Mouse (Mus musculus) forebrain, embryonic 13.5 days (tissue): ENCODE measurements around the gene Lrpap1. TPM values are rescaled to one million over a fixed set of nuclear protein-coding genes. Genes with fewer than 3 reads are reported as not detected.
A peak's percentile ranks its signal among the peaks of the same experiment; 100 is the strongest.

ENCODE experiments used
- ATAC-seq: fragments of 200-750 bp; cut with Nextera tagmentation; 2 replicates; pipeline ENCODE4 v1.8.0; 2017
- H3K27ac ChIP-seq: fragments of 300-500 bp; sonication (generic); 2 replicates; pipeline ENCODE4 v1.5.1; 2015; ENCODE audit warnings: inconsistent platforms, mild to moderate bottlenecking, moderate library complexity
- H3K27me3 ChIP-seq: fragments of 300-500 bp; sonication (generic); 2 replicates; pipeline ENCODE4 v1.6.1; 2015; ENCODE audit warnings: mild to moderate bottlenecking, inconsistent platforms
- H3K36me3 ChIP-seq: fragments of 300-500 bp; sonication (generic); 2 replicates; pipeline ENCODE4 v1.6.1; 2015; ENCODE audit warnings: mild to moderate bottlenecking, inconsistent platforms; ENCODE audit not compliant: poor library complexity, severe bottlenecking
- H3K4me1 ChIP-seq: fragments of 300-500 bp; sonication (generic); 2 replicates; pipeline ENCODE4 v1.6.1; 2015; ENCODE audit warnings: inconsistent platforms
- H3K4me2 ChIP-seq: fragments of 300-500 bp; sonication (generic); 2 replicates; pipeline ENCODE4 v1.6.1; 2015; ENCODE audit warnings: inconsistent platforms, mild to moderate bottlenecking, moderate library complexity
- H3K4me3 ChIP-seq: fragments of 300-500 bp; sonication (generic); 2 replicates; pipeline ENCODE4 v1.5.1; 2015; ENCODE audit warnings: mild to moderate bottlenecking, inconsistent platforms
- H3K9ac ChIP-seq: fragments of 300-500 bp; sonication (generic); 2 replicates; pipeline ENCODE4 v1.6.1; 2015; ENCODE audit warnings: mild to moderate bottlenecking, inconsistent platforms
- H3K9me3 ChIP-seq: fragments of 300-500 bp; sonication (generic); replicated peaks from 2 replicates; pipeline ENCODE4 v1.6.1; 2016; ENCODE audit warnings: inconsistent platforms
- WGBS: fragments of 180-500 bp; shearing (Covaris S2); methylation state at CpG from one replicate; pipeline ENCODE4 v1.1.7; 2015; 5-methylcytosine and 5-hydroxymethylcytosine counted together
- polyA plus RNA-seq: library from polyadenylated mRNA; unstranded; fragments of >200 nt; fragmentation: Nextera tagmentation; extraction: Ambion mirVana; gene quantifications from 2 replicates; pipeline ENCODE4 v1.2.1, GENCODE M21; 2015

Gene Lrpap1
- polyA plus RNA-seq, 1 experiment from 2014 or later = 104 TPM

- ATAC-seq = no peak
- Histone ChIP-seq H3K9me3 (no peaks in the 10 kb centered on the region), H3K4me2 (no peak overlapping the region), H3K4me1 (peaks cover 9% of the 10 kb centered on the region), H3K36me3 (no peaks in the 10 kb centered on the region), H3K9ac (no peak overlapping the region), H3K27ac (no peak overlapping the region), H3K4me3 (no peak overlapping the region), H3K27me3 (no peaks in the 10 kb centered on the region)
- 77% methylated on average over 3 of the region's 3 CpGs for WGBS
These were observed 10.4 kb upstream of the Lrpap1 start for GRCm38 (mm10) chr5:35116002-35116401.

- no peak overlapping the region for H3K4me2 ChIP-seq
- H3K27ac ChIP-seq = no peak overlapping the region
- H3K9ac ChIP-seq = no peak overlapping the region
- no peaks in the 10 kb centered on the region for H3K27me3 ChIP-seq
- no peaks in the 10 kb centered on the region for H3K9me3 ChIP-seq
- no peaks in the 10 kb centered on the region for H3K36me3 ChIP-seq
- no peak for ATAC-seq
- 62% methylated on average over 4 of the region's 4 CpGs for WGBS
- no peak overlapping the region for H3K4me3 ChIP-seq
- no peaks in the 10 kb centered on the region for H3K4me1 ChIP-seq
These were observed 6.9 kb upstream of the Lrpap1 start for GRCm38 (mm10) chr5:35112444-35112843.

- 6% methylated on average over 11 of the region's 11 CpGs for WGBS
- H3K36me3 ChIP-seq = peaks cover 18% of the 10 kb centered on the region
- H3K27me3 ChIP-seq = no peaks in the 10 kb centered on the region
- ATAC-seq = no peak
- peaks cover 27% of the 10 kb centered on the region for H3K4me1 ChIP-seq
- peak overlapping the region; percentile 81 for H3K4me3 ChIP-seq
- no peaks in the 10 kb centered on the region for H3K9me3 ChIP-seq
- peak overlapping the region; percentile 59 for H3K9ac ChIP-seq
- peak overlapping the region; percentile 69 for H3K27ac ChIP-seq
- peak overlapping the region; percentile 79 for H3K4me2 ChIP-seq
These were observed 344 bp upstream of the Lrpap1 start for GRCm38 (mm10) chr5:35105922-35106298.

- ATAC-seq = no peak
- H3K27me3 ChIP-seq = no peaks in the 10 kb centered on the region
- peaks cover 27% of the 10 kb centered on the region for H3K4me1 ChIP-seq
- H3K36me3 ChIP-seq = peaks cover 34% of the 10 kb centered on the region
- 62% methylated on average over 8 of the region's 8 CpGs for WGBS
- peak overlapping the region; percentile 79 for H3K4me2 ChIP-seq
- H3K9ac ChIP-seq = peak overlapping the region; percentile 88
- H3K27ac ChIP-seq = no peak overlapping the region
- no peaks in the 10 kb centered on the region for H3K9me3 ChIP-seq
- peak overlapping the region; percentile 81 for H3K4me3 ChIP-seq
These were observed 1.2 kb downstream of the Lrpap1 start for GRCm38 (mm10) chr5:35104183-35104959.

- peak overlapping the region; percentile 79 for H3K4me2 ChIP-seq
- no peaks in the 10 kb centered on the region for H3K27me3 ChIP-seq
- H3K36me3 ChIP-seq = peaks cover 42% of the 10 kb centered on the region
- peak overlapping the region; percentile 81 for H3K4me3 ChIP-seq
- no peak for ATAC-seq
- peaks cover 27% of the 10 kb centered on the region for H3K4me1 ChIP-seq
- H3K9ac ChIP-seq = 0 out of 2 replicates have a peak overlapping the region, but pooled peaks have one; percentile 88
- H3K27ac ChIP-seq = no peak overlapping the region
- 96% methylated on average over 2 of the region's 2 CpGs for WGBS
- H3K9me3 ChIP-seq = no peaks in the 10 kb centered on the region
These were observed 2.0 kb downstream of the Lrpap1 start for GRCm38 (mm10) chr5:35103528-35103927.

- H3K4me3 ChIP-seq = no peak overlapping the region
- no peaks in the 10 kb centered on the region for H3K27me3 ChIP-seq
- ATAC-seq = no peak
- peak overlapping the region; percentile 79 for H3K4me2 ChIP-seq
- peaks cover 46% of the 10 kb centered on the region for H3K36me3 ChIP-seq
- 92% methylated on average over 8 of the region's 8 CpGs for WGBS
- no peaks in the 10 kb centered on the region for H3K9me3 ChIP-seq
- H3K27ac ChIP-seq = no peak overlapping the region
- no peak overlapping the region for H3K9ac ChIP-seq
- peaks cover 27% of the 10 kb centered on the region for H3K4me1 ChIP-seq
These were observed 2.5 kb downstream of the Lrpap1 start for GRCm38 (mm10) chr5:35103086-35103485.

GRCm38 (mm10) chr5:35091636-35092035 lies 13.9 kb downstream of the Lrpap1 start:
- no peaks in the 10 kb centered on the region for H3K27me3 ChIP-seq
- H3K9me3 ChIP-seq = no peaks in the 10 kb centered on the region
- ATAC-seq = no peak
- H3K4me2 ChIP-seq = no peak overlapping the region
- no peak overlapping the region for H3K27ac ChIP-seq
- WGBS = 96% methylated on average over 3 of the region's 3 CpGs
- peaks cover 63% of the 10 kb centered on the region for H3K36me3 ChIP-seq
- no peak overlapping the region for H3K9ac ChIP-seq
- H3K4me3 ChIP-seq = no peak overlapping the region
- no peaks in the 10 kb centered on the region for H3K4me1 ChIP-seq

- H3K9ac ChIP-seq = no peak overlapping the region
- H3K9me3 ChIP-seq = no peaks in the 10 kb centered on the region
- peaks cover 43% of the 10 kb centered on the region for H3K36me3 ChIP-seq
- H3K4me2 ChIP-seq = no peak overlapping the region
- H3K4me1 ChIP-seq = no peaks in the 10 kb centered on the region
- no peak overlapping the region for H3K4me3 ChIP-seq
- WGBS = 83% methylated on average over 5 of the region's 5 CpGs
- no peak overlapping the region for H3K27ac ChIP-seq
- no peak for ATAC-seq
- H3K27me3 ChIP-seq = no peaks in the 10 kb centered on the region
These were observed 16.0 kb downstream of the Lrpap1 start for GRCm38 (mm10) chr5:35089614-35089963.

- Histone ChIP-seq H3K9me3 (no peaks in the 10 kb centered on the region), H3K4me3 (no peak overlapping the region), H3K4me2 (no peak overlapping the region), H3K9ac (no peak overlapping the region), H3K27me3 (no peaks in the 10 kb centered on the region), H3K4me1 (no peaks in the 10 kb centered on the region), H3K27ac (no peak overlapping the region), H3K36me3 (peaks cover 38% of the 10 kb centered on the region)
- WGBS = 75% methylated on average over 9 of the region's 9 CpGs
- ATAC-seq = peak; percentile 55; the same call in 1 of the 2 replicates
These were observed 16.6 kb downstream of the Lrpap1 start for GRCm38 (mm10) chr5:35088785-35089613.

GRCm38 (mm10) chr5:35084913-35085312 lies 20.7 kb downstream of the Lrpap1 start:
- Histone ChIP-seq H3K4me3 (no peak overlapping the region), H3K36me3 (no peaks in the 10 kb centered on the region), H3K9ac (no peak overlapping the region), H3K4me1 (no peaks in the 10 kb centered on the region), H3K27me3 (peaks cover 4% of the 10 kb centered on the region; the same call in 1 of the 2 replicates), H3K4me2 (no peak overlapping the region), H3K9me3 (no peaks in the 10 kb centered on the region), H3K27ac (no peak overlapping the region)
- 82% methylated on average over 3 of the region's 3 CpGs for WGBS
- ATAC-seq = no peak

GRCm38 (mm10) chr5:35079101-35079500 lies 26.5 kb downstream of the Lrpap1 start:
- peaks cover 24% of the 10 kb centered on the region for H3K27me3 ChIP-seq
- H3K9ac ChIP-seq = no peak overlapping the region
- H3K9me3 ChIP-seq = no peaks in the 10 kb centered on the region
- WGBS = 27% methylated on average over 18 of the region's 18 CpGs
- no peaks in the 10 kb centered on the region; the same call in 1 of the 2 replicates for H3K4me1 ChIP-seq
- no peak overlapping the region for H3K4me2 ChIP-seq
- no peaks in the 10 kb centered on the region for H3K36me3 ChIP-seq
- no peak overlapping the region for H3K4me3 ChIP-seq
- H3K27ac ChIP-seq = no peak overlapping the region
- no peak for ATAC-seq

- Histone ChIP-seq H3K27ac (no peak overlapping the region), H3K4me1 (peaks cover 2% of the 10 kb centered on the region), H3K4me3 (no peak overlapping the region), H3K9me3 (no peaks in the 10 kb centered on the region), H3K27me3 (peaks cover 24% of the 10 kb centered on the region), H3K4me2 (no peak overlapping the region), H3K9ac (no peak overlapping the region), H3K36me3 (no peaks in the 10 kb centered on the region)
- 74% methylated on average over 1 of the region's 1 CpGs for WGBS
- no peak for ATAC-seq
These were observed 29.2 kb downstream of the Lrpap1 start for GRCm38 (mm10) chr5:35076369-35076768.
